Mouse (Mus musculus) activated CD4-positive, CD25-positive, alpha-beta regulatory T cell, adult 4 months (primary cell): ENCODE measurements around the gene Olfr715b. TPM values are rescaled to one million over a fixed set of nuclear protein-coding genes. Genes with fewer than 3 reads are reported as not detected.
"Not testable (repeated sequence)": the region's sequence is repeated elsewhere in the genome, so short reads cannot be mapped to it uniquely, and the experiment has no call there.

Experiments
- ATAC-seq: one replicate; pipeline ENCODE4 v1.8.0; 2017
- polyA plus RNA-seq, 2 experiments: library from polyadenylated mRNA; unstranded; fragments of 100-300 nt; shearing (Covaris generic); gene quantifications; one replicate each; pipeline ENCODE4 v1.2.1; 2017

Olfr715b gene
- not detected for polyA plus RNA-seq

DNA sequence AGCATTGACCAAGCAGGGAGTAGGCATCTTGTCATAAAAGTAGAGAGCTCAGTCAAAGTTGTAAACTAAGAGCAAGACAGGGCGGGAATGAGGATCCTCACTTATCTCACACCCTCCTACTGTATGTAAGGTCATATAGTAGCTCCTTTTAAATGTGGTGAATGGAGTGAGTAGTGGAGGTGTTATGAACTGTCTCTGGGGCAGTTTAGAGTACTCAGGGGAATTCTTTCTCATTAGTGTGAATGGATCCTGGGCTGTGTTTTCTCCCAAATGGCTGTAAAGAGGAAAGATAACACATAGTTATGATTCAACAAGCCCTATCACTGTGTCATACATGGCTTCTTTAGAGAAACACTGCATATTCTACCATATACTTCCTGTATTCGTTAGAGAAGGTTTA, at the start of gene Olfr715b:
Gene Olfr715b, minus strand, starts transcription at position 101 of the 400 bp plus-strand sequence.
- ATAC-seq, result not testable (repeated sequence)

- not testable (repeated sequence) for ATAC-seq
Observed at GRCm38 (mm10) chr7:107138027-107138426, 27.9 kb upstream of the Olfr715b start, which contains the start of gene Olfr716. TSS of gene Olfr716 (plus strand) at chr7:107138327.

DNA sequence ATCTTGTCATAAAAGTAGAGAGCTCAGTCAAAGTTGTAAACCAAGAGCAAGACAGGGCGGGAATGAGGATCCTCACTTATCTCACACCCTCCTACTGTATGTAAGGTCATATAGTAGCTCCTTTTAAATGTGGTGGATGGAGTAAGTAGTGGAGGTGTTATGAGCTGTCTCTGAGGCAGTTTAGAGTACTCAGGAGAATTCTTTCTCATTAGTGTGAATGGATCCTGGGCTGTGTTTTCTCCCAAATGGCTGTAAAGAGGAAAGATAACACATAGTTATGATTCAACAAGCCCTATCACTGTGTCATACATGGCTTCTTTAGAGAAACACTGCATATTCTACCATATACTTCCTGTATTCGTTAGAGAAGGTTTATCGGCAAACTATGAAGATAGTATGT, 20.8 kb upstream of the Olfr715b start, which contains the start of gene Olfr715:
Gene Olfr715, minus strand, starts transcription at position 101 of the 400 bp plus-strand sequence.
- not testable (repeated sequence) for ATAC-seq

DNA sequence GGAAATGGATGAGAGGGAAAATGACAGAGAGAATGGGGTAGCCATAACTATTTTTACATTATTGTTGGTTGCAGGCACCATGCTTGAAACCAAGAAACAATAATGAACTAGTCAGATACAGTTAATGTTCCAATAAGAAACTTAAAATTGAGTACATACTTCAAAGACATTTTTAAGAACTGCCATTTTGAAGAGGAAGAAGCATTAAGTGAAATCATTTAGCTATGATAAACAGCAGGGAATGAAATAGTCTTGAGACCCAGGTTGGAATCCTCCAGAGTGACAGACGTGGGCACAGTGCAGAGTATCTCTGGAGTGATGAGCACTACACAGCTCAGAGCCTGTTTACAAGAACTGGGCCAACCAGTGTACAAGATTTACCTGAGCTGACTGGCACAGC, 17.2 kb downstream of the Olfr715b start, which contains the start of gene Olfr17:
Gene Olfr17, plus strand, starts transcription at position 301 of the 400 bp plus-strand sequence.
- ATAC-seq, result no peak

DNA sequence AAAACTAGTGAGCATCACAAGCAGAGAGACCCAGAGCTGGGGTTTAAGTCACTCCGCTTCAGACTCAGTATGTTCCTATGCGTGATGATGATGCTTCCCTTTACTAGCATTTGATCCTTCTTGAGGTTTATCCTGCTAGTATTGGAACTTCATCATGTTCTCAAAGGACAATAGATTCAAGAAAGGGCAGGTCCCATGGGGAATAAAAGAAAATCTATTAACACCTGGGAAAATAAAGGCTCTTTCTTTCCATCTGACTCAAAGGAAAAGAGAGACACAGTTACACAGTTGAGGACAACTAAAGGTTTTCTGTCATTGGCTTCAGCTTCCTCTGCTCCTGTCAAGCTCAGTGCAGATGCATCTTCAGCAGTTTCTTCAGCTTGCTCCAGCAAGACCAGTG, 39.5 kb downstream of the Olfr715b start, which contains the start of gene Olfr714:
Gene Olfr714, plus strand, starts transcription at position 301 of the 400 bp plus-strand sequence.
- ATAC-seq, result no peak

Other genes starting within 250 kb of the Olfr715b start
- gene Olfr704, start 247.2 kb downstream of the Olfr715b start, polyA plus RNA-seq, result not detected
- gene Olfr705, start 233.5 kb downstream of the Olfr715b start, polyA plus RNA-seq, result not detected
- gene Olfr706, start 222.2 kb downstream of the Olfr715b start, polyA plus RNA-seq, result not detected
- gene Olfr707, start 209.1 kb downstream of the Olfr715b start, polyA plus RNA-seq, result not detected
- gene Olfr1532-ps1, start 202.4 kb downstream of the Olfr715b start, polyA plus RNA-seq, result not detected
- gene Olfr709-ps1, start 178.2 kb downstream of the Olfr715b start, polyA plus RNA-seq, result not detected
- not detected for gene Olfr710, start 162.1 kb downstream of the Olfr715b start, polyA plus RNA-seq
- under 1 TPM in 1 of 2 experiments, not detected in 1; 0.08 TPM for gene Olfr6, start 146.4 kb downstream of the Olfr715b start, polyA plus RNA-seq
- gene Olfr711, start 134.9 kb downstream of the Olfr715b start, polyA plus RNA-seq, result not detected
- gene Olfr2, start 104.3 kb downstream of the Olfr715b start, polyA plus RNA-seq, result not detected
- gene Olfr713, start 79.2 kb downstream of the Olfr715b start, polyA plus RNA-seq, result not detected
- gene Olfr714, start 39.4 kb downstream of the Olfr715b start, polyA plus RNA-seq, result not detected
- gene Olfr17, start 17.1 kb downstream of the Olfr715b start, polyA plus RNA-seq, result not detected
- not detected for gene Olfr715, start 20.7 kb upstream of the Olfr715b start, polyA plus RNA-seq
- gene Olfr716, start 28.0 kb upstream of the Olfr715b start, polyA plus RNA-seq, result under 1 TPM in 1 of 2 experiments, not detected in 1; 0.12 TPM
- gene Nlrp14, start 56.6 kb upstream of the Olfr715b start, polyA plus RNA-seq, result not detected
- not detected for gene Rbmxl2, start 99.1 kb upstream of the Olfr715b start, polyA plus RNA-seq